9 mouse cellular contexts compared by ENCODE assay signal in genomic region chr14:29940313-29940812, GRCm38 (mm10). TPM values are rescaled to one million over a fixed set of nuclear protein-coding genes. Genes with fewer than 3 reads are reported as not detected.
DNase-seq lines count a peak whose midpoint lies in the region; ATAC-seq and TF ChIP-seq lines count a peak whose summit lies in the region.
"Had no signal": no experiment of that assay in that cellular context is flagged by ENCODE, and none has a peak within 500 bp of the region (broad histone marks: within the 10 kb centered on the region; RNA-seq: fewer than 3 reads in every experiment).

No protein-coding gene starts in this region.

- no peak overlapping the region for H3K9ac ChIP-seq in forebrain, postnatal 0 days
- no peak overlapping the region for H3K9ac ChIP-seq in midbrain, embryonic 14.5 days (replicated peaks; ENCODE audit: low read length)
- no peak overlapping the region for H3K9ac ChIP-seq in intestine, postnatal 0 days (ENCODE audit: low read depth, low read length)
- H3K9ac ChIP-seq: lung, embryonic 14.5 days had no signal

- H3K4me2 ChIP-seq in forebrain, postnatal 0 days (ENCODE audit: low read depth), result peak overlapping the region; percentile 23; the same call in 1 of the 2 replicates
- peak overlapping the region; percentile 38 for H3K4me2 ChIP-seq in midbrain, embryonic 14.5 days (ENCODE audit: low read length)
- H3K4me2 ChIP-seq in intestine, postnatal 0 days (replicated peaks; ENCODE audit: low read depth), result no peak overlapping the region
- H3K4me2 ChIP-seq: lung, embryonic 14.5 days had no signal

- H3K27me3 ChIP-seq in forebrain, postnatal 0 days (ENCODE audit: insufficient read depth, low read length), result no peaks in the 10 kb centered on the region
- H3K27me3 ChIP-seq in midbrain, embryonic 14.5 days (ENCODE audit: control insufficient read depth, insufficient read depth, low read length), result peaks cover 10% of the 10 kb centered on the region; the same call in 1 of the 2 replicates
- H3K27me3 ChIP-seq in intestine, postnatal 0 days (replicated peaks; ENCODE audit: control insufficient read depth, insufficient read depth, low read length), result 0 out of 2 replicates have a peak, but pooled peaks cover 6% of the 10 kb centered on the region

- no peaks in the 10 kb centered on the region for H3K4me1 ChIP-seq in forebrain, postnatal 0 days (ENCODE audit: insufficient read depth)
- peaks cover 5% of the 10 kb centered on the region; the same call in 1 of the 2 replicates for H3K4me1 ChIP-seq in midbrain, embryonic 14.5 days (ENCODE audit: control insufficient read depth, insufficient read depth, low read length)
- no peaks in the 10 kb centered on the region for H3K4me1 ChIP-seq in intestine, postnatal 0 days (replicated peaks; ENCODE audit: control insufficient read depth, insufficient read depth, low read length)

- no peaks in the 10 kb centered on the region for H3K9me3 ChIP-seq in forebrain, postnatal 0 days (ENCODE audit: low read length)
- no peaks in the 10 kb centered on the region for H3K9me3 ChIP-seq in midbrain, embryonic 14.5 days (ENCODE audit: control insufficient read depth, low read length)
- no peaks in the 10 kb centered on the region for H3K9me3 ChIP-seq in intestine, postnatal 0 days (ENCODE audit: control insufficient read depth)

- no peak for ATAC-seq in CD4-positive, CD25-positive, alpha-beta regulatory T cell, adult 4 months
- ATAC-seq in common myeloid progenitor, adult 5-6 weeks (replicated peaks; ENCODE audit: low read depth, poor library complexity, severe bottlenecking), result peak; percentile 20; the same call in 1 of the 2 replicates
- no peak; the same call in 1 of the 2 replicates for ATAC-seq in forebrain, postnatal 0 days
- ATAC-seq in midbrain, embryonic 14.5 days (ENCODE audit: low FRiP score, low TSS enrichment), result peak; percentile 58; the same call in 1 of the 2 replicates
- no peak for ATAC-seq in intestine, postnatal 0 days
- ATAC-seq in cerebellum, adult (ENCODE audit: insufficient number of reproducible peaks, low FRiP score, low TSS enrichment), result no peak

- no peak overlapping the region for H3K4me3 ChIP-seq in forebrain, postnatal 0 days (ENCODE audit: low read depth, low read length)
- no peak overlapping the region for H3K4me3 ChIP-seq in midbrain, embryonic 14.5 days (replicated peaks; ENCODE audit: low read depth, low read length)
- no peak overlapping the region for H3K4me3 ChIP-seq in intestine, postnatal 0 days (ENCODE audit: low read depth, low read length)

- no peak for TF ChIP-seq CTCF in forebrain, postnatal 0 days (IDR thresholded peaks at IDR 0.05; ENCODE audit: low read depth)
- no peak for TF ChIP-seq CTCF in intestine, postnatal 0 days (IDR thresholded peaks at IDR 0.05; ENCODE audit: low read depth)

- H3K27ac ChIP-seq in forebrain, postnatal 0 days (ENCODE audit: low read depth, low read length), result no peak overlapping the region
- no peak overlapping the region; the same call in 1 of the 2 replicates for H3K27ac ChIP-seq in midbrain, embryonic 14.5 days (replicated peaks; ENCODE audit: low read depth, low read length)
- no peak overlapping the region for H3K27ac ChIP-seq in intestine, postnatal 0 days (ENCODE audit: low read depth, low read length)

- H3K36me3 ChIP-seq in forebrain, postnatal 0 days (ENCODE audit: insufficient read depth), result no peaks in the 10 kb centered on the region
- no peaks in the 10 kb centered on the region for H3K36me3 ChIP-seq in midbrain, embryonic 14.5 days (ENCODE audit: control insufficient read depth, insufficient read depth, low read length)
- no peaks in the 10 kb centered on the region for H3K36me3 ChIP-seq in intestine, postnatal 0 days (ENCODE audit: control insufficient read depth, insufficient read depth)

- peak; percentile 40 for DNase-seq in CD4-positive, CD25-positive, alpha-beta regulatory T cell, adult 2 months (ENCODE audit: low read depth, low spot score)
- peak; percentile 30 for DNase-seq in forebrain, postnatal 0 days
- peak; percentile 72 for DNase-seq in midbrain, embryonic 14.5 days
- DNase-seq in natural killer cell, adult 2 months (ENCODE audit: low spot score in 2 of 2), result no peak

- WGBS in forebrain, postnatal 0 days, result 9% methylated on average over 10 of the region's 10 CpGs
- 3% methylated on average over 10 of the region's 10 CpGs for WGBS in midbrain, embryonic 14.5 days
- WGBS in intestine, postnatal 0 days, result 14% methylated on average over 10 of the region's 10 CpGs

RNA-seq across cellular contexts. Expression of gene Selenok, which starts 27.7 kb away (rescaled TPM):
- 100 to 1,000 TPM; 332 to 374 TPM for polyA plus RNA-seq in CD4-positive, CD25-positive, alpha-beta regulatory T cell, adult 4 months (2017; shearing (Covaris generic))
- total RNA-seq in common myeloid progenitor, adult 5-6 weeks (2017), result 155 and 175 TPM in 2 replicates
- 95.6 and 154 TPM in 2 replicates for total RNA-seq in forebrain, postnatal 0 days (2014; rRNA removed)
- polyA plus RNA-seq in forebrain, postnatal 0 days (2015; fragmentation: Nextera tagmentation; extraction: Ambion mirVana), result 446 and 494 TPM in 2 replicates
- polyA plus RNA-seq in midbrain, embryonic 14.5 days (2014; fragmentation: Nextera tagmentation; extraction: Ambion mirVana), result 356 and 457 TPM in 2 replicates
- 313 and 318 TPM in 2 replicates for polyA plus RNA-seq in intestine, postnatal 0 days (2015; fragmentation: Nextera tagmentation; extraction: Ambion mirVana)

RNA-seq across cellular contexts. Expression of gene Actr8, which starts 37.8 kb away (rescaled TPM):
- polyA plus RNA-seq in CD4-positive, CD25-positive, alpha-beta regulatory T cell, adult 4 months (2017; shearing (Covaris generic)), result 10 to 100 TPM; 41.7 to 53.9 TPM
- total RNA-seq in common myeloid progenitor, adult 5-6 weeks (2017), result 25.1 and 41.0 TPM in 2 replicates
- 58.3 and 68.6 TPM in 2 replicates for total RNA-seq in forebrain, postnatal 0 days (2014; rRNA removed)
- polyA plus RNA-seq in forebrain, postnatal 0 days (2015; fragmentation: Nextera tagmentation; extraction: Ambion mirVana), result 38.6 and 49.2 TPM in 2 replicates
- polyA plus RNA-seq in midbrain, embryonic 14.5 days (2014; fragmentation: Nextera tagmentation; extraction: Ambion mirVana), result 61.0 and 63.8 TPM in 2 replicates
- 20.1 and 21.6 TPM in 2 replicates for polyA plus RNA-seq in intestine, postnatal 0 days (2015; fragmentation: Nextera tagmentation; extraction: Ambion mirVana)

Comparison
In these comparisons a context has a peak if more than half of its experiments do, and no peak if none do; other contexts are left out.
1. DNase-seq: peak in CD4-positive, CD25-positive, alpha-beta regulatory T cell, adult 2 months (single experiment), forebrain, postnatal 0 days (single experiment) and midbrain, embryonic 14.5 days (single experiment); none in natural killer cell, adult 2 months (0 of 2).
2. ATAC-seq: peak in common myeloid progenitor, adult 5-6 weeks (single experiment) and midbrain, embryonic 14.5 days (single experiment); none in CD4-positive, CD25-positive, alpha-beta regulatory T cell, adult 4 months (single experiment), forebrain, postnatal 0 days (single experiment), intestine, postnatal 0 days (single experiment) and cerebellum, adult (single experiment).